Mouse (Mus musculus) thymus, postnatal 14 days (tissue): Measurements from ENCODE around the gene Hydin.
A peak's percentile ranks its signal among the peaks of the same experiment; 100 is the strongest.
"Not testable (repeated sequence)": the region's sequence is repeated elsewhere in the genome, so short reads cannot be mapped to it uniquely, and the experiment has no call there.

Experiments used
- DNase-seq: peaks from one replicate; pipeline ENCODE4 v3.0.0; 2021

Gene Hydin

DNA sequence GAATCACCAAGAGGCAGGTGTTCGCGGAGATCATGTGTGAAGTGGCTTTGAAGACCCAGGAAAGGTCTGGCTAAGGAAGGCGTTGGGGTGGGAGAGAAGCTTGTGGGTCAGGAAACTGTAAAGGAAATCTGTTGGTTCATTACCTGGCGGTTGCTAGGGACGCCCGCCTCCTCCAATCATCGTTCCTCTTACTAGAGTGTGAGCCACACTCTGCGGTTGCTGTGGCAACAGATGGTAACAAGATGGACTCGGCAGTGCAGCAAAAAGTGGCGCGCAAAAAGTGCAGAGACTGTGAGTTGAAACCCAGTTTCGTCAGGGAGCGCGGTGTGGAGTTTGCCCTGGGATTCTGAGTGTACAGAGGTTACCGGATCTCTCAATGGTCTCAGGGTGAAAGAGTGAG lies at the start of gene Hydin:
Gene Hydin (plus strand): TSS at position 237 of the 400 bp plus-strand sequence.
- peak; percentile 8 for DNase-seq

DNA sequence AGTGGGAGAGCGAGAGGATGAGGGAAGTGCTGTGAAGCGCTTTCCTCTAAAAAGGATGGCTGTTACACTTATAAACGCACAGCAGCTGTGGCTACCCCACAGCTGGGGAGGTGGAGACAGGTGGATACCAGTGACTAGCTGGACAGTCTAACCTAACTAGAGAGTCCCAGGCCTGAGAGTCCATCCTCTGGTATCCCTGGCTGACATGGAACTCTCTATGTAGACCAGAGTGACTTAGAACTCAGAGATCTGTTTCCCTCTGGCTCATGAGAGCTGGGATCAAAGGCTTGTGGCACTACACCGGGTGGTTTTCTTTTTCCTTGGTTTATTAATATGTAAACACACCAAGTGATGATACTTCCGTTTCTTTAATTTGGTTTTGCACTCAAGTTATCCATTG lies 49.6 kb upstream of the Hydin start:
- peak; percentile 24 for DNase-seq

DNA sequence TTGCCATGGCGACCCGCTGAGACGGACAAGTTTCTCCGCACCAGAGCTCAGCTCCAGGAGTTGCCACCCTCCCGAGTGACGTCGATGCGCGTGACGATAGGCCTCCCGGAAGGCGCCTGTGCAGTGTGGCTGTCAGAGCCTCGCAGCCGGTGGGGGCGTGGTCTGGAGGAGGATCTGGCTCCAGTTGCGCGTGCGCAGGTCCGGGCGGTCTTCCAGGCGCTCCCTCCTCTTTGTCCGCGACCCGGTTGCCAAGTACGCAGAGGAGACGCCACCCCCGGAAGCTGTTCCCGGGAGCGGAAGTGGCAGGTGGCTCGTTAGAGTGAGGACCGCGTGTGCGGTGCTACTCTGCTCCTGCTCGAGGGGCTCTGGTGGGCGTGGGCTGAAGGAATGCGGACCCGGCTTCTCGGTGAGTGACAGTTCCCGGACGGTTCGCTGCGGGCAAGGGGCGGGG lies 49.1 kb upstream of the Hydin start:
- DNase-seq = peak; percentile 99

DNA sequence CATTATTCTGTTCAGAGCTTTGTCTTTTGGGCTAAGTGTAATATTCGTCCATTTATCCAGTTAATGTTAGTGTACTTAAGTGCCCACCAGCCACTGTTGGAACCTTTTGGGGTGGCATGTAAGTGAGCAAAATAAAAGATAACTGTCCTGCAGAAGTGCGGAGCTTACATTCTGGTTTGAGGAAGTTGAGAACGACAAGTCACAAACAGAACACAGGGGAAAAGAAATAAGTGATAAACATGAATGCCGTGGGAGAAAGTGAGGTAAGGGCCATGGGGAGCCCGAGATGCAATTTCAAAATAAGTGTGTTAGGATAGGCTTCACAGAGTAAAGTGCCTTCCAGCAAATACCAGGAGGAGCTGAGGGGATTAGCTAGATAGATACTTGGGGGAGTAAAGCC lies 48.3 kb upstream of the Hydin start:
- DNase-seq = no peak

DNA sequence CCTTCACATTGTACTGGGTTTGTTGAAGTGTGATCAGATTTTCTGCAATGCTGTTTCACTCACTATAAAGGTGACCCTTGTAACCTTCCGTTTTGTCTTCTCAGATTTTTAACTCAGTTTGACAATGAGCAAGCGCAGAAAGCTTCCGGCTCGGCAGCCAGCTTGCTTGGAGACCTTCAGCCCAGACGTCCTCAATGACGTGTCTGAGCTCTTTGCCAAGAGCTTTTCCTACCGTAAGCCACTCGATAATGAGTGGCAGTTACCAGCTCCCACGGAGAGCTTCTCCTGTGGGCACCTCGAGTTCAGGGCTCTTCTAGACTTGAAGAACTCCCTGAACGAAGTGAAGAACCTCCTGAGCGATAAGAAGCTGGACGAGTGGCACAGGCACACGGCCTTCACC lies 45.8 kb upstream of the Hydin start:
- no peak for DNase-seq

DNA sequence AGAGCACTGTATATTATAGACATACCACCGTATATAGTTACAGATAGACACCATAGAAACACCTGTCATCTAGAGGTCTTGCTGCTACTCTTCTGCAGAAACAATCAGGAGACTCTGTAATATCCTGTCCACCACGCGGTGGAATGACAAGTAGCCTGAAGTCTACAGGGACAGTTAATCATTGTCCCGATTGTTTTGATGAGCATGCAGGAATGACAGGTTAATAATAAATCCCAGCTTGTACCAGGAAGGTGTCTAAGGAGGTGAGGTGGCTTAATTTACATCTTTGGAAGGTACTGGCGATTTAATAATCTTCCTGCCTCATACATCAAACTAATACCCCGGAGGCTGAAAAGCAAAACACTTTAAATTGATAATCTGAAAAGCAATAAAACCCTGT lies 36.0 kb upstream of the Hydin start:
- DNase-seq = no peak

DNA sequence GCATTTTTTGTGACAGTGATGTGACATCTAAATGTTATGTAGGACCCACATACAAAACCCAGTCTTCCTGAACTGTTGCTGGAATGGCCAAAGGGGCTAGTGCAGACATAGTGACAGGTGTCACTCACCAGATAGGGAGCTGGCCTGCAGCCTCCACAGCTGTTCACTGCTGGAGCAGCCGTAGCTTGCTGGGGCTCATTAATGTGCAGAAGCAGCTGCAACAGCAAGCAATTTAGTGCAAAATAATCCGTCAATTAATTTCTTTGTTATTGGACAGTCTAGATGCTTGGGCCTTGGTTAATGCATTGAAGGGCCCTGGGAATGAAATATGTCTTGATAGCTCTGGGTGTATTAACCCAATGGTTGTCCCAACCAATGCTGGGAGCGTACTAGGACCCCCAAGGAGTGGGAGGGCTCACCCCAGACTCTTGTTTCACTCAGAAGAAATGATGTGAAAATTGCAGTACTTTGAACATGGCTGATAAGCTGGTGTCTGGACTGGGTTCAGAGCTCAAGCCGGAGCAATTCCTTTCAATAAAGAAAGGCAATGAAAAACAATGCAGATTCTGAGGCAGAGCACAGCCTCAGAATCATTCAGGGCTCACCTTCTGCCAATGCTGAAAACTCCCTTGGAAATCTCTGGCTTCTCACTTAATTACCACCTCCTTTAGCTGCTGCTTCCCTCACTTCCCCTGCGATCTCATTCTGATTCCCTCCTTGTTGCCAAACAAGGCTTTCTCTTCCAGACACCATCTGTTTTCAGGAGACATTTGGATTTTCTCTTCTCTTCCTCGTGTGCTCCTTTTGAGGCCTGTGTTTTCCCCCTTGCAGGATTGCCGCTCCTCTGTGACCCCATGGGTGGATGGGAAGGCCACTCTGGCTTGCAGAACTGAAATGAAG lies 24.2 kb upstream of the Hydin start:
- no peak for DNase-seq

DNA sequence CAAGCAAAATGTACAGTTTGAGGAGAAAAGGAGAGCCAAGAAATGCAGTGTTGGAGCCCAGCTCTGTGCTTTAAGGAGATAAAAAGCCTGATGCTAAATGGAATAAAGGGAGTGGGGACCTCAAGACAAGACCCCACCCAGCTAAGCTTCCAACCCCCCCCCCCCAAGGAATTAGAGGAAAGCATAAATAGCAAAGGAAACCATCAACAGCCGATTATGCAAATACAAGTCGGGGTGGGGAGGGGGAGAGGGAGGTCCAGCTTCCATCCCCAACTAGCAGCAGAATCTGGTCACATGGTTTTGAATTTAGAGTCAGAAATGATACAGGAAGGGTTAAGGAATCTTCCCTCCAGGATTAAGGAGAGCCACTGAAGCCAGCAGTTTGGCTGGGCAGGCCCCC lies 22.2 kb upstream of the Hydin start:
- DNase-seq = no peak

DNA sequence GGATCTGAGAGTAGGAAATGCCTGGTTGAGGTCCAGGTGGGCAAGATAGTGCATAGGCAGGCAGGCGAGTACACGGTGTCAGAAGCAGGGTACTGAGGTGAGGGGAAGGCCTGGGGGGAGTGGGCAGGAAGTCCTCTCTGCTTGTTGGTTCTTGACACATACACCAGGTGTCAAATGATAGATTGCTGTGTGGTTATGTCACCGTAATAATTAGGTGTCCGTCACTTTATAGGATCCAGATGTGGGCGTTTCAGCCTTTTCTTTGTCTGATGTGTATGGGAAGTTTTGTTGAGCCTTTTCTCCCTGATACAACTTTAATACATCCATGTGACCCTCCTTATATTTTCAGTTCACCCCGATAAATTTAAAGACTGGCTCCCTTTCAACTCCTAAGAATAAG lies 19.5 kb upstream of the Hydin start:
- DNase-seq = no peak

DNA sequence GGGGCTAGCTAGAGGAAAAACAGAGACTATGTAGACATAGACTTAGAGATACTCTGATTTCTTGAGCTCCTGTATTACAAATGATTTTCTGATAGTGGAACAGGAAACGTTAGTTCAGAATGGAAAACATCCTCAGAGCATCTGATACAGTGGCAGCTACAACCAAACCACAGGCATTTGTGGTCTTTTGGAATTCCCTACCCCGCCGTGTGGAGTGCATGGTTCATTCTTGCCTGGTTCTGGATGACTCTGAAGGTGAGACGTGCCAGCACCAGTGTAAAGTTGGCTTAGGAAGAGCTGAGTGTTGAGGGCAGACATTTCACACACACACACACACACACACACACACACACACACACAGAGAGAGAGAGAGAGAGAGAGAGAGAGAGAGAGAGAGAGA lies 12.8 kb upstream of the Hydin start:
- no peak for DNase-seq

DNA sequence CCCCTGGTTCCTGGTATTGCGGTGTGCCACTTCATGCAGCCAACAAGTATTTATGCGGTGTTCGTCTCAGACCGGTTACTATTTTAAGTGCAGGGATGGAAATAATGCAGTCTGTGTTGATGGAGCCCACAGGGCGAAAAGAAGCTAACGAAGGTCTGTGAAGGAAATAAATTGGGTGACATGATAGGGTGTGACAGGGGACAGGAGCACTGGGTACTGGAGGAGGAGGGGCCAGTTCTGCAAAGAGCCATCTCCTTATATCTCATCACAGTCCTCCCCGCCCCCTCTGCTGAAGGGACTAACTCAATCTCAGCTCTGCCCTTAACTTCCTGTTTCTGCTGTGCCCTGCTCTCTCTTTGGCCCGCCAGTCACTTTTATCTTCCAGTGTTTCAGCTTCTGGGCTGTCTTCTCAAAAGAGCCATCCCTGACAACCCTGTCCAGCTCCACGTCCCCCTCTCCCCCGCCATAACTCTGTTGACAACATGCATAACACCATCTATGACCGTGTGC lies 926 bp upstream of the Hydin start:
- no peak for DNase-seq

DNA sequence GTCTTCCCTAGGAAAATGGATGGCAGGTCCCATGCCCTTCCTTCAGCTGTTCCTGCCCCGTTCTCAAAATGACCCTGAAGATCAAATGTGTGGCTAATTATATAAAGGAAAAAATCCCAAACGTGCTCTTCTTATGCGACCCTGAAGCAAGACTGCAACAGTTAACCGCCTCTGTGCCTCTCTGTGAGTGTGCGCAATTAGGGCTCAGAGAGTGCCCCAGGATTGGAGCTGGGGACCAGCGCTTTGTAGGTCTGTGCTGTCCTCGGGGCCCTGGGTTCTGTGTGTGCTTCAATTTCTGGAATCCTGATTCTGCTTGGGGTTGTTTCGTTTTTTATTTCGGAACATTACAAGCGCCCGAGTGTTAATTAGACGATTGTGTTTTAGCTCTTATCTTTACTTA lies 491 bp downstream of the Hydin start:
- DNase-seq = no peak

DNA sequence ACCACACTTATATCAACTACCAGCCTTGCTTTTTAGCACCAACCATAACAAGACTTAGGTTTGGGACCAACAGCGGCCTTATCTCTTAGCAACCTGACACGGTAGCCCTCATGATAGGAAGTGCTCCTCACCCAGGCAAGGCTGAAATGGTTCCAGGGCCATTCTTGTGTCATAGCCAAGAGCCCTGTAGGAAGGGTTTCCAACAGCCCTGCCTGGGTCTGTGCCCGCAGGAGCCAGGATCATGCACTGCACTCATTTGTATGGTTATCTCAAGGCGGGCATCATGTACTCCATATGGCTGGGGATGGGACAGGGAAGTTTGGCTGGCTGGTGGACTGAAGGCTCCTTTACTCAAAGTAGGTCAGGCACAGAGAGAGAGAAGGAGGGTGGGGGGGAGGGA lies 3.9 kb downstream of the Hydin start:
- no peak for DNase-seq

DNA sequence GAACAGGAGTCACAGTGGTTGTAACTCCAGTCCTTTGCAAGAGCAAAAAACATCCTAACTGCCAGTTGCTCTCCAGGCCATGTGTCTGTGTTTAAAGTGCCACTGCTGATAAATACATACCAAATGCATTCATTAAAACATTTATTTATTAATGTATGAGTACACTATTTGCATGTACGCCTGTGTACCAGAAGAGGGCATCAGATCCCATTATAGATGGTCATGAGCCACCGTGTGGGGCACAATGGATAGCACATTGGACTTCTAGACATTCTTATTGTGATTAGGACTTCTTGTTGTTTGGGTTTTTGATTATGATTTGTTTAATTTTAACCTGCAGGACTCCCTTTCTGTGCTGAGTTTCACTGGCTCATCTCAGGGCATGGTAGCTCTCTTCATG lies 6.6 kb downstream of the Hydin start:
- DNase-seq = no peak

DNA sequence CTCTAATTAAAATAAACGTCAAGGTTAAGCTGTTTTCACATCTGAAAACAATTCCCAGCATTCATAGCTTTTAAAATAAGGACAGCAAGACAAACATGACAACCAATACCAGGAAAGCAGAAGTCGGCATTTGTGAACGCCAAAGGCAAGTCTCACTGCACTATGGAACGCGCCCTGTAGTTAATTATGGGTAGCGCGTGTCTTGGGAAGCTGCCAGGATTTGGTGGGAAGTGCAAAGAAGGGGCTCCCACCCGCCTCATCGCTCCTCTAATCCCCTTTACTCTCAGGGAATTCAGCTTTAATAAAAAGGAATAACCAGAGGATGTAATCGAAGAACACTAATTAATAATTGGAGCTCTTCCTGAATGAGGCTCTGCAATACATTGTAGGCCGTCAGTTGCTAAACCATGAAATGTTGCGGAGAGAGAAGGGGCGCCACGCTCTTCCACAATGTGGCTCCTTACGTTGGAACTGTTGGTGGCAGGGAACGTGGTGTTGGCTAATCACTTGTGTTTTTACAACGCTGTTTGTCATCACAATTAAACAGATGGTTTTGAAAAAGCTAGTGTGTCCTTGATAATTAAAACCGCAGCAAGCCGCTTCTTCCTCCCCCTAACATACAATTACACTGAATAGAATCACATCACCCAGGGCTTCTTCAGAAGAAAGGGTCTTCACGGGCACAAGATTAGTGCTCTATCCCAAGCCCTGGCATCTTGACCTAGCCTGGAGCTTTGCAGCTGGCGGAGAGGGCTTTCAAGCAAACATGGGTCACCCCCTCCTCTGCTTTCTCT lies 8.9 kb downstream of the Hydin start:
- DNase-seq = no peak

DNA sequence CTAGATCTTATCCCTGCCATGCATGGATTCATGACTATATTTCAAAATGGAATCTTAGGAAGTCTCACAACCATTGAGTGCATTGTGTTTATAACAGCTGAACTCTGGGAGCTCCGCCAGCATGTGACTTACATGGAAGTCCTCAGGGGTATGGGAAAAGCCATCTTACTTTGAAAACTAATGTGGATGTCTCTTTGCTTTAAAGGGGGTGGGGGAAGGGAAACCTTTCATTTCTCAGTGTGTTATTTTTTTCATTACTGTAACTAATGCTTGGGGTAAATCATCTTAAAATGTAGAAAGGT lies 9.4 kb downstream of the Hydin start:
- no peak for DNase-seq

DNA sequence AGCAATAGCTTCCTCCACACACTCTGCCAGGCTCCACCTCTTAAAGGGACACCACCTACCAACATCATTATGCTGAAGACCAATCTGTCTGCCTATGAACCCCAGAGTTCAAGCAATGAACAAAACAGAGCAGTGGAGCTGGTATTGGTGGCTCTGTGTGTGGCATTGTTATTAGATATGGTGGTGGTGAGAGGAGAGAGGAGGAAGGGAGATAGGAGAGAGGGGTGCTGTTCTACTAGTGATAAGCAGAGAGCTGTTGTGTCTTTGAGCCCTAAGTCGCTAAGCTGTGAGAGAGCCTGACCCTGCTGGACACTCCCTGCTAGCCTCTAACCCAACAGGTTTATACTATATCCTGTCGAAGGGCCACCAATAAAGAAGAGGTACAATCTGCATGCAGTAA lies 45.9 kb downstream of the Hydin start:
- DNase-seq = no peak

DNA sequence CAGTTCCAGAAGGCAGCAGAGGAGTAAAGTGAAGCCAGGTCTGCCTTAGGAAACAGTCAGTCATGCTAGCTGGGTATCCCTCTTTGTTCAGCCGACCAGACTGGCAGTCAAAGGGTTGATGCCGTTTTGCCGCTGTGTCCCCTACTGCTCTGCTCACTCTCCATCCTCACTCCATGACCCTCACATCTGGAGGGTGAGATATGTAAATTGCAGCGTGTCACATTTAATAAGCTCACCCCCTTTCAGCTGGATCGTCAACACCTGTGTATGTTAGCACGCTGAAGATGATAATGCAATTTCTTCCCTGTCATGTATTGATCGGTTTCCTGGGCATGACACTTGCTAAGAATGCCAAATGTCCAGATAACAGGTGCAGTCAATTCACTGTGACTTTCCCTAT lies 49.0 kb downstream of the Hydin start:
- DNase-seq = no peak

DNA sequence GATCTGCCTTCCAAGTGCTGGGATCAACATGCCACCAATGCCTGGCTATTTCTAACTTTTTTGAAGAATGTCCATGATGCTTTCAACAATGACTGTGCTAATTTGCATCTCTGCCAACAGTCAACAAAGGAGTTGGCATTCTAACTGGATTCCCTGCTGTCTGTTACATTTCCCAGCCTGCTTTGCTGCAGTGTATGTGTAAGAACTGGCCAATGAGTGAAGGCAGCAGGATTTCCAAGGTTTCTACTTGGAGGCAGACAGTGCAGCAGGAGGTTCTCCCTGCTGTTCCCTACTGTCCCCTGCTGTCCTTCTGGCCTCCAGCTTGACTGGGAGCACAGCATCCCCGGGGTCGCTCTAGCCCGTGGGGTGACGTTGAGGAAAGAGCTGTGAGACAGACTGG lies 52.8 kb downstream of the Hydin start:
- DNase-seq = no peak

DNA sequence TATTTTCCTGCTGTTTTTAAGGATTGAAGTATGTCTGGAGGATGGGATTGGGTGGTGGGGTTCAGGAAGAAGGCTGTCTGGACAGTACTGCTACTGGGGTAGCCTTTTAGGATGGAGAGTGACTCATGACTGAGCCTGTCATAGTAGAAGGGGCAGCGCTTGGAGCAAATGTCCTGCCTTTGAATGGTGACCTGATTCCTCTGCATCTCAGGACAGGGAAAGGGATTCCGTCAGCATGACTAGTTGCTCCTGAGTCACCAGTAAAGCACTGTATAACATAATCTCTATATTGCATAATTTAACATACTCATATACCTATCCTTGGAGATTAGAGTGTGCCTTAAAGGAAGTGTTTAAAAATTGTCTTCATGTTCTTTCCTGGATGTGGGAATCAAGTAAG lies 54.7 kb downstream of the Hydin start:
- no peak for DNase-seq

DNA sequence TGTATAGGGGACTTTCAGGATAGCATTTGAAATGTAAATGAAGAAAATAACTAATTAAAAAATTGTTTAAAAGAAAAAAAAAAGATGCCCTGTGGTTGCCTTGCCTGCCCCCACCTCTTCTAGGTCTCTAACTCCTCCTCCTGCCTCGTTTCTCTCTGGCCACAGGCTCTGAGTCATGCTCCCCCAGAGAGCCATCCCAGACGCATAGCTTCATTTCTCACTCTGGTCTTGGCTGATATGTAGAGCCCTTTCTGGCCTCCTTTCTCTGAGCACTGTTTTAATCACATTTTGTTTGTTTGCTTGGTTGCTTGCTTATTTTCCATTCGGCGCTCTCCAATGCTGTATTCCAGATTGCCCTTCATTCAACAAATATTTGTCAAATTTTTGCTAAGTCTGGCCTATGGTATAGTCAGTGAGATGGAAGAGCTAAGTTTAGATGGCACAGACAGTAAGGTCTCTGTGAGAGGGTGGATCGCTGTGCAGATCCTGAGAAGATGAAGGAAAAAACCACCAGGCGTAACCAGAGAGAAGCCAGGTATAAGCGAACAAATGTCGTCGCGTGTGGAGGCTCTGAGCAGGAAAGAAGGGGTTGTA lies 57.3 kb downstream of the Hydin start:
- no peak for DNase-seq

DNA sequence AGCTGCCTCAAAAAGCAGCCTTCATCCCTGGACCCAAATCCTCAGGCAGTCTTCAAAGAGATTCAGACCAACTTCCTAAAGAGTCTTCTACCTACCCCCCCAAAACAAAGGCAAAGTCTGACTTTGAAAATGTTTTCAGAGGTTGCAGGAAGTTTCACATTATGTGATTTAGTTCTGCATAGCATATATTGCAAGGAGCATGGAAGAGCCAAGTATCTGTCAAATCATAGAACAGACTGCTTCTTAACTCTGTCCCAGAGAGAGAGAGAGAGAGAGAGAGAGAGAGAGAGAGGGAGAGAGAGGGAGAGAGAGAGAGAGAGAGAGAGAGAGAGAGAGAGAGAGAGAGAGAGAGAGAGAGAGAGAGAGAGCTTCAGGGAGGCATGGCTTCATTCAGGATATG lies 60.3 kb downstream of the Hydin start:
- not testable (repeated sequence) for DNase-seq

DNA sequence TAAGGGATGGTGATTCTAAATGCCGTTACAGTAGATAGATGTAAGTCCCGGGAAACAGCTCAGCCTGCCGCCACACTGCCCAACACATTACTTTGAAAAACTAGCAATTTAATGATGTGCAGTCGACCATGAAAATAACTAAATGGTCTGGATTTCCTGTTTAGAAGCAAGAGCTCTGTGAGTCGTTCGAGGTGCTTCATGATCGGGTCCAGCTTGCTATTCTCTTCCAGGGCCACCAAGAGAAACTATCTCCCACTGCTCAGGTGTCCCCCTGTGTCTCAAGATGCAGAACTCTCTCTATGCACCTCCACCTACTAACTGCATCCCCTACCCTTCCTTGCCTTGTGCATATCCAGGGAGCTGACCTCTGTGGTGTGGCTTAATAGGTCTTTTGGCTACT lies 66.6 kb downstream of the Hydin start:
- DNase-seq = no peak

DNA sequence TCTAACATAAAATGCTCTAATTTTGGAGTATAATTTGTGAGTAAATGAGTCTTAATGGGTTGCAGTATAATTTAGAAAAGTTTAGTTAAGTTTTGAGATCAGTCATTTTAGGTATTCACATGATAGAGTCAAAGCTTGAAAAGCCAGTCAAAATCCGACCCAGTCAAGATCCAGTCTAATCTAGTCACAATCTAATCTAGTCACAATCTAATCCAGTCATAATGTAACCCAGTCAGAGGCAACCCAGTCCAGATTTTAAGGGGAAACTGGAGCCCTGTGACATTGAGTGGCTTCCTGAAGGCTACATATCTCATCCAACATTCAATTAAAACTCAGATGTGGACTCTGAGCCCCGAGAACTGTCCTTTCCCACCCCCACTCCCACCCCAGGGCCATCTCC lies 72.7 kb downstream of the Hydin start:
- DNase-seq = no peak
